In the genomic region with DNA sequence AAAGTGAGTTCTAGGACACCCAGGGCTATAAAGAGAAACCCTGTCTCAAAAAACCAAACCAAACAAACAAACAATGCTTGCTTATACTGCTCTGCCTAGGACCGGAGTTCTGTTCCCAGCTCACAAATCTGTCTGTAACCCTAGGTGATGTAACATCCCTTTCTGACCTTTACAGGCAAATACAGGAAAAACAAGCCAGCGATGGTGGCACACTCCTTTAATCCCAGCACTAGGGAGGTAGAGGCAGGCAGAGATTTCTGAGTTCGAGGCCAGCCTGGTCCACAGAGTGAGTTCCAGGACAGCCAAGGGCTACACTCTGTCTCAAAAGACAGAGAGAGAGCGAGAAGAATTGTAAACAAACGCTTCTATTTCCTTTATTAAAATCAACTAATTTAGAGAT, we compare ENCODE assay signal across 9 mouse cellular contexts. TPM values are rescaled to one million over a fixed set of nuclear protein-coding genes. Genes with fewer than 3 reads are reported as not detected.
DNase-seq lines count a peak whose midpoint lies in the region; ATAC-seq and TF ChIP-seq lines count a peak whose summit lies in the region.
"Had no signal": no experiment of that assay in that cellular context is flagged by ENCODE, and none has a peak within 500 bp of the region (broad histone marks: within the 10 kb centered on the region; RNA-seq: fewer than 3 reads in every experiment).

No protein-coding gene starts in this region.

- peaks cover 22% of the 10 kb centered on the region for H3K4me1 ChIP-seq in lung, embryonic 15.5 days
- H3K4me1 ChIP-seq in lung, postnatal 0 days (ENCODE audit: insufficient read depth, low read depth, low read length) = no peaks in the 10 kb centered on the region
- H3K4me1 ChIP-seq in intestine, postnatal 0 days (replicated peaks; ENCODE audit: control insufficient read depth, insufficient read depth, low read length) = no peaks in the 10 kb centered on the region

- WGBS in lung, embryonic 15.5 days = 86% methylated on average over 5 of the region's 5 CpGs
- WGBS in lung, postnatal 0 days = 90% methylated on average over 5 of the region's 5 CpGs
- WGBS in intestine, postnatal 0 days = 92% methylated on average over 5 of the region's 5 CpGs

- DNase-seq in cerebellum, postnatal 10 days = peak; percentile 8 to 16
- DNase-seq in cerebellum, adult 18-20 months = no peak
- no peak for DNase-seq in lung, postnatal 0 days (ENCODE audit: low spot score)
- DNase-seq in urinary bladder, adult 2 months (ENCODE audit: low spot score) = no peak
- DNase-seq in ovary, postnatal 14 days (ENCODE audit: low spot score) = no peak
- DNase-seq: retina, postnatal 1 day had no signal

- no peaks in the 10 kb centered on the region for H3K27me3 ChIP-seq in lung, embryonic 15.5 days
- H3K27me3 ChIP-seq in lung, postnatal 0 days (replicated peaks; ENCODE audit: insufficient read depth, low read length) = no peaks in the 10 kb centered on the region
- no peaks in the 10 kb centered on the region for H3K27me3 ChIP-seq in intestine, postnatal 0 days (replicated peaks; ENCODE audit: control insufficient read depth, insufficient read depth, low read length)

- H3K9ac ChIP-seq in lung, embryonic 15.5 days = no peak overlapping the region
- H3K9ac ChIP-seq in lung, postnatal 0 days (replicated peaks; ENCODE audit: low read depth) = no peak overlapping the region
- H3K9ac ChIP-seq in intestine, postnatal 0 days (ENCODE audit: low read depth, low read length) = no peak overlapping the region

- peaks cover 24% of the 10 kb centered on the region for H3K36me3 ChIP-seq in lung, embryonic 15.5 days
- H3K36me3 ChIP-seq in lung, postnatal 0 days (ENCODE audit: insufficient read depth, low read length) = no peaks in the 10 kb centered on the region
- H3K36me3 ChIP-seq in intestine, postnatal 0 days (ENCODE audit: control insufficient read depth, insufficient read depth) = peaks cover 4% of the 10 kb centered on the region; the same call in 1 of the 2 replicates

- no peaks in the 10 kb centered on the region for H3K9me3 ChIP-seq in lung, embryonic 15.5 days
- H3K9me3 ChIP-seq in lung, postnatal 0 days (ENCODE audit: low read length) = no peaks in the 10 kb centered on the region
- H3K9me3 ChIP-seq in intestine, postnatal 0 days (ENCODE audit: control insufficient read depth) = no peaks in the 10 kb centered on the region

- no peak for TF ChIP-seq EP300 in lung, postnatal 0 days (IDR thresholded peaks at IDR 0.05)

- peak overlapping the region; percentile 73; the same call in 1 of the 2 replicates for H3K4me2 ChIP-seq in lung, embryonic 15.5 days
- no peak overlapping the region; the same call in 1 of the 2 replicates for H3K4me2 ChIP-seq in lung, postnatal 0 days (replicated peaks; ENCODE audit: low read depth, low read length)
- peak overlapping the region; percentile 71; the same call in 1 of the 2 replicates for H3K4me2 ChIP-seq in intestine, postnatal 0 days (replicated peaks; ENCODE audit: low read depth)

- no peak for TF ChIP-seq CTCF in lung, postnatal 0 days (IDR thresholded peaks at IDR 0.05)
- no peak for TF ChIP-seq CTCF in intestine, postnatal 0 days (IDR thresholded peaks at IDR 0.05; ENCODE audit: low read depth)

- ATAC-seq in lung, embryonic 15.5 days (ENCODE audit: borderline replicate concordance, extremely low read depth, low FRiP score, low TSS enrichment) = no peak
- ATAC-seq in lung, postnatal 0 days = no peak
- ATAC-seq in intestine, postnatal 0 days = no peak
- ATAC-seq in erythroblast, adult 5-6 weeks (replicated peaks; ENCODE audit: low FRiP score, poor library complexity, severe bottlenecking) = no peak

- no peak overlapping the region for H3K4me3 ChIP-seq in lung, embryonic 15.5 days
- no peak overlapping the region; the same call in 1 of the 2 replicates for H3K4me3 ChIP-seq in lung, postnatal 0 days (ENCODE audit: low read depth, low read length)
- H3K4me3 ChIP-seq in intestine, postnatal 0 days (ENCODE audit: low read depth, low read length) = no peak overlapping the region

- H3K27ac ChIP-seq in lung, embryonic 15.5 days = peak overlapping the region; percentile 96
- no peak overlapping the region for H3K27ac ChIP-seq in lung, postnatal 0 days (ENCODE audit: low read length)
- H3K27ac ChIP-seq in intestine, postnatal 0 days (ENCODE audit: low read depth, low read length) = no peak overlapping the region

RNA-seq across cellular contexts. Expression of gene Zfp383, which starts 0.8 kb away (rescaled TPM):
- polyA plus RNA-seq in lung, embryonic 15.5 days (2015; fragmentation: Nextera tagmentation; extraction: Ambion mirVana) = 4.7 and 5.1 TPM in 2 replicates
- polyA plus RNA-seq in lung, postnatal 0 days (2015; fragmentation: Nextera tagmentation; extraction: Ambion mirVana) = 3.4 and 3.7 TPM in 2 replicates
- 1.4 and 1.8 TPM in 2 replicates for polyA plus RNA-seq in intestine, postnatal 0 days (2015; fragmentation: Nextera tagmentation; extraction: Ambion mirVana)
- not detected in 2 replicates for total RNA-seq in erythroblast, adult 5-6 weeks (2015; ENCODE audit: low replicate concordance)
- total RNA-seq in erythroblast, adult 5-6 weeks (2017; ENCODE audit: low replicate concordance) = not detected in 2 replicates
- polyA plus RNA-seq in urinary bladder, adult 2 months (2012; rRNA removed) = 7.5 and 8.1 TPM in 2 replicates

RNA-seq across cellular contexts. Expression of gene Zfp27, which starts 0.8 kb away (rescaled TPM):
- 9.6 and 9.8 TPM in 2 replicates for polyA plus RNA-seq in lung, embryonic 15.5 days (2015; fragmentation: Nextera tagmentation; extraction: Ambion mirVana)
- 4.2 and 5.0 TPM in 2 replicates for polyA plus RNA-seq in lung, postnatal 0 days (2015; fragmentation: Nextera tagmentation; extraction: Ambion mirVana)
- polyA plus RNA-seq in intestine, postnatal 0 days (2015; fragmentation: Nextera tagmentation; extraction: Ambion mirVana) = 3.2 TPM in 2 replicates
- total RNA-seq in erythroblast, adult 5-6 weeks (2015; ENCODE audit: low replicate concordance) = 1.0 and 1.2 TPM in 2 replicates
- 1.4 and 1.7 TPM in 2 replicates for total RNA-seq in erythroblast, adult 5-6 weeks (2017; ENCODE audit: low replicate concordance)
- polyA plus RNA-seq in urinary bladder, adult 2 months (2012; rRNA removed) = 6.0 and 6.8 TPM in 2 replicates

RNA-seq across cellular contexts. Expression of gene Zfp74, which starts 46.7 kb away (rescaled TPM):
- 11.0 and 14.2 TPM in 2 replicates for polyA plus RNA-seq in lung, embryonic 15.5 days (2015; fragmentation: Nextera tagmentation; extraction: Ambion mirVana)
- 5.1 and 6.7 TPM in 2 replicates for polyA plus RNA-seq in lung, postnatal 0 days (2015; fragmentation: Nextera tagmentation; extraction: Ambion mirVana)
- polyA plus RNA-seq in intestine, postnatal 0 days (2015; fragmentation: Nextera tagmentation; extraction: Ambion mirVana) = 2.6 and 2.8 TPM in 2 replicates
- 2.3 and 2.7 TPM in 2 replicates for total RNA-seq in erythroblast, adult 5-6 weeks (2015; ENCODE audit: low replicate concordance)
- total RNA-seq in erythroblast, adult 5-6 weeks (2017; ENCODE audit: low replicate concordance) = 1.4 and 1.7 TPM in 2 replicates
- polyA plus RNA-seq in urinary bladder, adult 2 months (2012; rRNA removed) = 7.7 TPM in 2 replicates

RNA-seq across cellular contexts. Expression of gene Zfp420, which starts 47.4 kb away (rescaled TPM):
- 6.4 and 6.6 TPM in 2 replicates for polyA plus RNA-seq in lung, embryonic 15.5 days (2015; fragmentation: Nextera tagmentation; extraction: Ambion mirVana)
- 3.3 and 4.0 TPM in 2 replicates for polyA plus RNA-seq in lung, postnatal 0 days (2015; fragmentation: Nextera tagmentation; extraction: Ambion mirVana)
- 1.4 and 1.5 TPM in 2 replicates for polyA plus RNA-seq in intestine, postnatal 0 days (2015; fragmentation: Nextera tagmentation; extraction: Ambion mirVana)
- 1.5 TPM in 1 of 2 replicates, not detected in the other for total RNA-seq in erythroblast, adult 5-6 weeks (2015; ENCODE audit: low replicate concordance)
- total RNA-seq in erythroblast, adult 5-6 weeks (2017; ENCODE audit: low replicate concordance) = 0.26 and 0.28 TPM in 2 replicates
- 7.0 and 8.1 TPM in 2 replicates for polyA plus RNA-seq in urinary bladder, adult 2 months (2012; rRNA removed)

RNA-seq across cellular contexts. Expression of gene Zfp940, which starts 53.7 kb away (rescaled TPM):
- 5.8 and 6.3 TPM in 2 replicates for polyA plus RNA-seq in lung, embryonic 15.5 days (2015; fragmentation: Nextera tagmentation; extraction: Ambion mirVana)
- polyA plus RNA-seq in lung, postnatal 0 days (2015; fragmentation: Nextera tagmentation; extraction: Ambion mirVana) = 1.3 and 1.9 TPM in 2 replicates
- polyA plus RNA-seq in intestine, postnatal 0 days (2015; fragmentation: Nextera tagmentation; extraction: Ambion mirVana) = 0.98 and 0.99 TPM in 2 replicates
- total RNA-seq in erythroblast, adult 5-6 weeks (2015; ENCODE audit: low replicate concordance) = 0.63 TPM in 1 of 2 replicates, not detected in the other
- total RNA-seq in erythroblast, adult 5-6 weeks (2017; ENCODE audit: low replicate concordance) = not detected in 2 replicates
- 1.1 and 1.4 TPM in 2 replicates for polyA plus RNA-seq in urinary bladder, adult 2 months (2012; rRNA removed)

Comparison
In these comparisons a context has a peak if more than half of its experiments do, and no peak if none do; other contexts are left out.
1. DNase-seq: peak in cerebellum, postnatal 10 days (2 of 2); none in cerebellum, adult 18-20 months (0 of 2), lung, postnatal 0 days (single experiment), urinary bladder, adult 2 months (single experiment) and ovary, postnatal 14 days (single experiment).